Mouse (Mus musculus) ZHBTc4 (cell line): Measurements from ENCODE around the gene Mrpl41.
"Not testable (repeated sequence)": the region's sequence is repeated elsewhere in the genome, so short reads cannot be mapped to it uniquely, and the experiment has no call there.

Experiments used
- DNase-seq: peaks from one replicate; pipeline ENCODE4 v3.0.0-alpha.2; 2011; ENCODE audit warnings: low read depth, low spot score

Mrpl41 gene

DNA sequence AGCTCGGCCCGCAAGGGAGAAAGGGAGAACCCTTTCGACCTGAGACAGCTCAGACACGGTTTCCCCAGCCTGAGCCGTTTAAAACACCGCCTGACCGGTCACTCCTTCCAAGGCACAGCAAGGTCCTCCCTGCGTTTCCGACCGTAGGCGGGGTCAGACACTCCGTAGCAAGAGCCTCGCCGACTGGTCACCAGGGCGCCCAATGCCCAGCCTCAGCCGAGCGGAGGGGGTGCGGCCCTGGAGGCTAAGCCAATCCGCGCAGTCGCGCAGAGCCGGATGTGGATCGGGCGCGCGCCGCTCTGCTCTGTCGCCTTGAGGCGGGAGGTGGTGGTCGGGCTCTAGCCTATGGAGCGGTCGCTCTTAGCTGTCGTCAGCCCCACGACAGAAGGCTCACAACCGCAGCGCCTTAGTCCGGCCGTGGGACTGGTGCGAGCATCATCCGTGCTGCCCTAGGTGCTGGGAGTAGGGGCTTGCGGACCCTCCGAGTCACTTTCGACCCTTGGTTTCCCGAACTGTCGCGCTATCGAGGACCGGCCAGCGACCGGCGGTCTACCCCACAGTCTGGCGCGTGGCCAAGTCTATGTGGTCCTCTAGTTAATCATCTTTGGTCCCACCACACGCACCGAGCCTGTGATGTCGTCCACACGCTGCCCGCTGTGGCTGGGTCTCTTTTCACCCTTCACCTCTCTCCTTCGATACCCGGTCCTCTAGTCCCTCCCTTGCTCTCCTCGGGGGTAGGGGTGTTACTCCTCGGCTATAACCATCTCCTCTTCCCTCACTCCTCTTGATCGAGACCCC is at the start of gene Mrpl41:
Gene Mrpl41 (minus strand): TSS at position 193 of the 798 bp plus-strand sequence.
- peak; percentile 98 for DNase-seq

DNA sequence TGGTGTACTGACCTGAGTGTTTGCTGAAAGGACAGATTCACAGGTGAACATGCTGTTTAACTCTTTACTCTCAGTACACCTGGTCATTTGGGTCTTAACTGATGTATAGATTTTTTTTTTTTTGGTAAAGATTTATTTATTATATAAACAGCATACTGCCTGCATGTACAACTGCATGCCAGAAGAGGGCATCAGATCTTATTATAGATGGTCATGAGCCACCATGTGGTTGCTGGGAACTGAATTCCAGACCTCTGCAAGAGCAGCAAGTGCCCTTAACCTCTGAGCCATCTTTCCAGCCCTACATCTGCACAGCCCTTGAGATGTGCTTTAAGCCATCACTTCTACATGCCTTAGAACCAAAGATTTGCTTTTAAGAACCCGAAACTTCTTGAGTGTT is 47.8 kb upstream of the Mrpl41 start:
- DNase-seq: peak; percentile 48

DNA sequence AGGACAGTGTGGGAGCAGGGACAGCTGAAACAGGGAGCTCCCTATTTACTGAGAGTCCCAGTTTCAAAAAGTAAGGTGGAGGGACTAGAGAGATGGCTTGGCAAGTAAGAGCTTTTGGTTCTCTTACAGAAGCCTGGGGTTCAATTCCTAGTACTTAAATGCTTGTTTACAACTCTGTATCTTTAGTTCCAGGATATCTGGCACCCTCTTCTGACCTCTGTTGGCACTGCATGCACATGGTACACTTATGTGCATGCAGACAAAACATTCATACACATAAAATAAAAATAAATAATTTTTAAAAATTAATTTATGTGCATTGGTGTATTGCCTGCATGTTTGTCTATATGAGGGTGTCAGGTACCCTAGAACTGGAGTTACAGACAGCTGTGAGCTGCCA is 33.4 kb upstream of the Mrpl41 start:
- no peak for DNase-seq

DNA sequence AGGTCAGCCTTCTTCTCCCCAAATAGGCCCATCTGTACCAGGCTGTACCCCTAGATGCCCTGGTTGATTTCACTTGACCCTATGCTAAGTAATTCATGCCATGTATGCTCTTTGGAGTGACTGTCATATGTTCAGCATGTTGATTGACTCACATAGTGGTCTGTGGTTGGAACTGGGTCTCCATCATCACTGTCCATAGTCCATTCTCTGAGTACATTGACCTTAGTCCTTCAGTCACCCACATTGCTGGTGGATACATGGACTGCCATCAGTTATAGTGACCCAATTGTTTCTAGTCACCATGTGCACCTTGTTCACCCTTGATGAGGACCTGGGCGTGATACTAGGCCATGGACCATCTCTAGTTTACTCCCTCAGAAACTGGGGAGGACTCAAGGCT is 31.9 kb upstream of the Mrpl41 start:
- DNase-seq: no peak

DNA sequence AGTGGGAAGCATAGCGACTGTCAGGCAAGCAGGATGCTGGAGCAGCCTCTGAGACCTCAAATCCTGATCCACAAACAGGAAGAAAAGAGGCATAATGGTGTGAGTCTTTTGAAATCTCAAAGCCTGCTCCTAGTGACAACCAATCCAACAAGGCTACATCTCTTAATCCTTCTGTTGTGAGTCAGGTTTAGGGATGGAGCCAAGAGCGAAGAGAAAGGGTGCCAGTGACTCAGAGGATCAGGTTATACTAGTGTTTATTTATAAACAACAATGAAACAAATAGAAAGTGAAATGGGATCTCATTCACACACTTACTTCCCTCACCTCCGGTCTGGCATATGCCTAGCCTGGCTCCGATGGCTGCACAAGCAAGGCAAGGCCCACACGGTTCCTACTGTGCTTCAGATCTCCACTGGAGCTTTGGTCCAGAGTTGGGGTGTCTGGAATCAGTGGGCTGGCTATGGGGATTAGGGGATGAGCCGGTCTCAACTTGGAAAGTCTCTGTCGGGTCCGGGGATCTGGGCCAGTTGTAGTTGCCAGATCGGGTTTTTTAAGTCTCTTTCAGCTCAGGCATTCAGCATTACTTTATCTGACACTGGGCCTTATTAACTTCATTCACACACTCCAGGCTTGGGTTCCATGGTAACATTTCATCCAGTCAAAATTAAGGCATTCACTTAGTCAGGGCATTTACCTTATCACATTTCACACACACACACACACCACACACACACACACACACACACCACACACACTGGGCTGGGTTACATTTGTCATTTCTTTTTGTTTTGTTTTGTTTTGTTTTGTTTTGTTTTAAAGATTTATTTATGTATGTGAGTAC is 29.3 kb upstream of the Mrpl41 start:
- no peak for DNase-seq

DNA sequence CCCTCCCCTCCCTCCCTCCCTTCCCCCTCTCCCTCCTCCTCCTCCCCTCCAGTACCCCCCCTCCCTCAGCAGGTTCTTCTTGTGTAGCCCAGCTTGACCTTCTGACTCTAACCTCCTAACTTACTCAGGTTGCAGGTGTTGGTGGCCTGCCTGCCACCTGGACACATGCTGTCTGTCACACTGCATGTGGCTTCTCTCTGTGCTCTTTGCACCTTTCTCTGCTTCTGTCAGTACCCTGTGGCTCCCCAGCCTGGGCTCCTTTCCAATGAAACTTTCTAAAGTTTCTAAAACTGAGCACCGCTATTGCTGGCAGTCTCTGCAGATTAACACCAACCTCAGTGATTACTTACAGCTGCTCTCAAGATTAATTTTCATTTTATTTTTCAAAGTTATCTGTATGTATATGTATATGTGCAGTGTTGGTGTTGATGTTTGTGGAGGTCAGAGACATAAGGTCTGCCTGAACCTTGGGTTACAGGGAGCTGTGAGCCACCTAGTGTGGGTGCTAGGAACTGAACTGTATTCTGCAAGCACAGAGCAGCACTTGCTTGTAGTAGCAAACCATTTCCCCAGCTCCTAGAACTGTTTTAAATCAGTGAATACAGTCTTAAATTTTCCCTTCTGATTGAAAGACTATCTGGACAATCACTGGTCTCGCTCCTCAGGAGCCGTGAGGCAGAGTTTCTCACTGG is 25.8 kb upstream of the Mrpl41 start:
- peak; percentile 56 for DNase-seq

DNA sequence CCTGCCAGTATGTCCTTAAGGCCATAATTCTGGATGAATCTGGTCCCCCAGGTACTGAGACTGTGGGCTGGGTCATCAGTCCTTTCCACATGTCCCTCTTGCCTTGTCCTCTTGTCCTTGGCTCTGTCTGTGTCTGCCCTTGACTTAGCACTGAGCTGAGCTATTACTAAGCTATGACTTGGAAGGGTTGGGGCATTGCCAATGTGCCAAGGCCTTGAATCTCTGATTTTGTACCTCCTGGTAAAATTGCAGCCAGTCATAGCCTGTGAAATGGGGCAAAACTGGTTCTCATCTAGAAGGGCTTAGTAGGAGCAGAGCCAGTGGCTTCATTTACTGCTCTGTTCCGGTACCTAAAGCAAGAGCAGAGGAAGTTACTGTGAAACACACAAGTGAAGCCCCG is 21.6 kb upstream of the Mrpl41 start:
- DNase-seq: no peak

DNA sequence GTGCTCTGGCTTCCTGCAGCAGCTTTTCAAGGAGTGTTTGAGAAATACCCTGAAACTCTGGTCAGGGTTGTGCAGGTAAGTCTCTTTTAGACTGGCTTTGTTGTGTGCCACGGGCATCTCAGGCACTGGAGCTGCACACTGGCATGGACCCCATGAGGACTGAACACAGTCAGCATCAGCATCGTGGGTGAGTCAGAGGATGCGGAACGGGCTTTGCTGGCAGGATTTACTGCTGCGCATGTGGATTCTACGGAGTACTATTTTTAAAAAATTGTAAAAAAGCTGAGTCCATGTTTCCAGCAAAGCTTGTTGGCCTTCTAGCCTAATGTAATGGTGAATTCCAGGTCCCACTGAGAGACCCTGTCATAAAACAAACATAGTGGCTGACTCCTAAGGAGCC is 20.4 kb upstream of the Mrpl41 start:
- no peak for DNase-seq

DNA sequence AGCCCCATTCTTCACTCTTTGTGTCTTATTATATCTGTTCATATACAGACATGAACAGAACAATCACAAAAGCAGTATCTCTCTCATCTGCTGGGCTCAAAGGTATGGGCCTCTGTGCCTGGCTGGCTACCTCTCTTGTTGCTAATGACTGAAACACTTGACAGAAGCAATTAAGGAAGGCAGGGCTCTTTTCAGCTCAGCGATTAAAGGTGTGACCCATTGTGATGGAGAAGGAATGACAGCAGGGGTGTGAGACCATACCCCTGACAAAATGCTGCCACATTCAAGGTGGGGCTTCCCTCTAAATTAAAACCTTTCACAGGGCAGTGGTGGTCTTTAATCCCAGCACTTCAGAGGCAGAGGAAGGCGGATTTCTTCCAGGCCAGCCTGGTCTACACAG is 12.9 kb upstream of the Mrpl41 start:
- DNase-seq: no peak

DNA sequence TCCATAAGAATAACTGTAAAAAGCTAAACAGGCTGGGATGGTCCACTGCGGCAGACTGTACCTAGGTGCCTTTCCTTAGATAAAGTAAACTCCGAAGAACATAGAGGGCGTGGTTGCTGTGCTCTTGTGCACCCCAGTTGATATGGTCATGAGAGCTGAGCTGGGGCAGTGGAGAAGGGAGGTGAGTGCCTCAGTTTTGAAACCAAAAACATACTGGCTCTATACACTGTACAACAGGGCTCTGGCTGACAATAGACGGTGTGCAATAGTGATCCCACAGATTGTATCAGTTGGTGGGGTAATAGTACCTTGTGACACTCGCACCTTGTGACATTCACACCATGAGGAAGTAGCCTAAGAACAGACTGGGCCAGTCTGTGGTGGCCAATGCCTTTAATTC is 2.1 kb upstream of the Mrpl41 start:
- no peak for DNase-seq

DNA sequence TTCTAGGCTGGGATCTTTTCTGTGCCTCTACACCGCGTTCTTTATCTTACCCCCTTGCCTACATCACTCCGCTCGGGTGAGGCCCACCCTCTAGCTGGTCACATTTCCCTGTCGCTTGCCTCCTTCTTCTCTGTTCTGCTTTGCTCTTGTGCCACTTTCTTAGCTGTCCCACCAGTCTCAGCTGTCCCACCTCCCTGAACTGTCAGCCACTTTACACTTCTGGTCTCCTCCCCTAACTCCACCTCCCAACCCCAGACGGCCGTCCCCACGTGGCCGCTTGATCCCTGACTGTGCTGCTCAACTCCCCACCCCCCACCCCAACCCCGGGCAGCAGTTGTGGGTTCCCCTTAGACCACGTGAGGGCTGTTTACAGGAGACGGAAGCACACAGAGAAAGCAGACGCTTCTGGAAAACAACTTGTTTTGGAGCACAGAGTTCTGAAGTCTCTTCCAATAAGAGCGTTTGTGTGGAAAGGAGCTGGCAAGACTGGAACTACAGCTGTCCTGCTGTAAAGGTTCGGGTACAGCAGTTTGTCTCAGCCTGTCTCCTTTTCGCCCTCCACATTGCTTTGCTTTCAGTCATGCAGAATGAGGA is 903 bp upstream of the Mrpl41 start, which contains the start of gene Pnpla7:
Gene Pnpla7 (plus strand): TSS at position 330 of the 594 bp plus-strand sequence.
- DNase-seq: peak; percentile 83

DNA sequence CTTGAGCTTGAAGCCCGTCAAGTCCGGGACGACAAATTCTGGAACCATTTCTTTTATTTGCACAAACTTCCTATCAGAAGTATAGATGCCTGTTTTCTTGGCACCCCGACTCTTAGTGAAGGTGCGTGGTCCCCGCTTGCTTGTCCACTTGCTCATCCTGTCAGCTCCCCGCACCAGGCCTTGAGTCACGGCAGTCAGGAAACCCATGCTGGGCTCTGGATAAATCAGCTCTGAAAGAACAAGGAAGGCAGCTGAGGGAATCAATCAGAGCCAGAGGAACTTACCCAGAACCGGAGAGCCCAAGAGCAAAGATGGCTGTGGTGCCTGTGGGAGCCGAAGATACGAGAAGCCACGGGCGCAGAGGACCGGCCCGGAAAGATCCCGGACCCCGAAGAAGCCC is 446 bp downstream of the Mrpl41 start:
- not testable (repeated sequence) for DNase-seq

DNA sequence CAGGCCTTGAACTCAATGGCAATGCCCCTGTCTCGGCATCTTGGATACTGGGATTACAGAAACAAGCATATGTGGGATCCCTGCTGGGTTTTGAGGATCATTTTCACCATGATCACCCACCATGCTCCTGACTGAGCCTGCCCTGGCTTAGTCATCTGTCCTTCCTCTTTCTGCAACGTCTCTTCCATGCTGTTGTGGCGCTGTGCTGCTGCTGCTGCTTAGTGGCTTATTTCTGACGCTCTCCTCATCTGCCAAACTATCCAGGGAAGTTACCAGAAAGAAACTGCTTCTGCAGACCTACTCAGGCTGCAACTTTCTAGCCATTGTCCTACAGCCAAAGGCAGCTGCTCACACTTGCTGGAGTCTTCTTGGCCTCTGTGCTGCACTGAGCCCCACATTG is 4.5 kb downstream of the Mrpl41 start:
- no peak for DNase-seq

DNA sequence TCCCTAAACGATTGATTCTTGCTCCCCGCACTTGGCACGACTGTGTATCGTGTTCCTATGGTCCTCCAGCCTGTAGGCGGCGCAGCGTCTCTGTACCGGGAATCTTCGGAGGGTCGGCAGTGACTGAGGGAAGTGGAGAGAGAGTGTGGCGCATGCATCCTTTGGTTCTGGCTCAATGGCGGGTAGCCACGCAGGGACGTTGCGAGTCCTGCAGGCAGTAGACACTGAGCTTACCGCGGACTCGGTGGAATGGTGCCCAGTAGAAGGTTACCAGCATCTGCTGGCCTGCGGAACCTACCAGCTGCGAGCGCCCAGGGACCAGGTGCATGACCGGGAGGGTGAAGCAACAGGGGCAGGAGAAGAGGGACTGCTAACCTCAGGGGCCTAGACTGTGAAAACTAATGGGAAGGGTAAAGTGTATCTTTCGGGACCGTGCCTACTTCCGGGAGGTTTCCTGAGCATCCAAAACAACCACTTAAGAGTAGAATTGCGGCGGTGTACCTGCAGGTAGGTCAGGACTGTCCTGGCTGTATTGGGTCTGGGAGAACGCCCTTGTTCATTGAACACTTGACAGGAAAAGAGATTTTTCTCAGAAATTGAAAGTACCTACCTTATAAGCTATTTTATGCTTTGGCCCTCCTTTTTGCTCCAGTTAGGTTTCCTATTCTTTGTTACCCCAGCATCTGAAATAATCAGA is 12.4 kb downstream of the Mrpl41 start, which contains the start of gene Dph7:
Gene Dph7 (plus strand): TSS at position 97 of the 697 bp plus-strand sequence.
- DNase-seq: peak; percentile 91

DNA sequence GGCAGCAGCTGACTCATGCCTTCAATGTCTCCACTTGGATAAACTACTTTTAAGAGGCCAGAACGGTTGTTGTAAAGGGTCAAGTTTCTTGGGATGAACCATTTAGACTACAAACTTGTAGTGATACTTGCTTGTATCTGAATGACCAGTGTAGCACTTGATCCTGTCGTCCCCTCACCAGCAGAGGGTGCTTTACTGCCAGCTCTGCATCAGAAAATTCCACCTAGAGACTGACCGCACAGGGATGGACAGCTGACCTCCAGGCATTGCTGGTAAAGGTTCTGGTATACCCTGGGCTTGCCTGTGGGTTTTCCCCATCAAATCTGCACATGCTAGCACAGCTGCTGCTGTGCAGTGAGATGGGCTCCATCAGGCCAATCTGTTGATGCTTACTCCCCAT is 14.0 kb downstream of the Mrpl41 start:
- no peak for DNase-seq

DNA sequence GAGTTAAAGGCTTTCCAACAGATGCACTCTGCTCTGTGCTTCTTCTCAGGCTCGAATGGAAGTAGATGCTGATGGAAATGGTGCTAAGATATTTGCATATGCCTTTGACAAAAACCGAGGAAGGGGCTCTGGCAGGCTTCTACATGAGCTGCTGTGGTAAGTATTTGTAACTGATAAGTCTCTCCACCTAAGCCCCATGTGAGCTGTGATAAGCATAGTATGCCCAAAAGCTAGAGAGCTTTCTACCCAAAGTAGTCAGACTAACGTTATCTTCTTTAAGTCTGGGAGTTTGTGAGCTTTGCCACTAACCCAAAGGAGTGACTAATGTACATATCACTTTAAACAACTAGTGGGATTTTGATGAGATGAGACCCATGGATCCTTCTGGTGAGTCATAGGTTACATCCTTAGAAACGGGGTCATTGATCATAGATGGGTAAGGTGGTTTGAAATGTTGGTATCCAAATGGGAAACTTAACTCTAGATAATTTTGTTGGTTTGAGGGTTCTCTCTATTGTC is 22.3 kb downstream of the Mrpl41 start:
- DNase-seq: no peak

DNA sequence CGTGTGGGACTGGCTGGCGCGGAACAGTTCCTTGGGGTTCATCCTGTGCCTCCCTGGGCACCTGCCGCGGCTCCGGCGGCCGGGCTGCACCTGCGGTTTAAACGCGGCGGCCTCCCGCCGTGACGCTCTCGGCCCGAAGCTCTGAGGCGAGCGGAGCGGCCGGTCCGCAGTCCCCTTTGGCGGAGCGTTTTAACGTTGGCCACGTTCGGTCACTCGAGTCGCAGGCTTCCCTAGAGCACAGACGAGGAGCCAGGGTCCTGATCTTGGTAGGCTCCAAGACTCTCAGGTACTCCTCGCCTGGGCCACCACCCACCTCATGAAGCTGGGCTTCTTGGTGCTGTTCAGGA is 24.7 kb downstream of the Mrpl41 start:
- DNase-seq: peak; percentile 56

DNA sequence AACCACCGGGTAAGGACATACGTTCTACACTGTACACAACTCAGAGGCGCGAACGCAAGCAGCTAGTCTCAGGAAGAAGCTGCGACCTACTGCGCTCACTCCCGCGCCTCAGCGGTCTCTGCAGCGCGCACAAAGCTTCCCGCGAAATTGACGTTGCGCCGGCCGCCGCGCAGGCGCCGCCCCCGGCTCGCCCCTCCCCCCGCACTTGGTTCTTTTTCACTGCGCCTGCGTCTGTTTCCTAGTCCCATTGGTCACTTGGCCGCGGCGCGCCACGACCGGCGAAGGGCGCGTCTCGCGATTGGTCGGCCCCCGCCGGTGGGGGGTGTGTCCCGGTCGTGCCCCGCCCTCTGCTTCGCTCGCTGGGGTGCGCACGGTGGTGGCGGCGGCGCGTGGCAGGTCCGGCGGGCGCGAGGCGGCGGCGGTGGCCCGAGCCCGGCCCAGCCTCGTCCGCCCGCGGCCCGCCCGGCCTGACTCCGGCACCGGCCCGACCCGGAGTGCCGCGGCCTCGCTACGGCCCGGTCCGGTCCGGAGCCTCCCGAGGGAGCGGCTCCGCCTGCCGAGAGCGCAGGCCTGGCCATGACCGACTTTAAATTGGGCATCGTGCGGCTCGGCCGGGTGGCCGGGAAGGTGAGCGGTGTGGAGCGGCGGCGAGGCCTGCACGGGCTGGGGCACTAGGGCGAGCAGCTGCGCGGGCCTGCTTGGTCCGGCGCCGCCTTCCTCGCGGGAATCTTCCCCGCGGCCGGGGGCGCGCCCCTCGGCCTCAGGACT is 25.3 kb downstream of the Mrpl41 start, which contains the start of gene Zmynd19:
Gene Zmynd19 (plus strand): TSS at position 372 of the 768 bp plus-strand sequence.
- DNase-seq: peak; percentile 99

DNA sequence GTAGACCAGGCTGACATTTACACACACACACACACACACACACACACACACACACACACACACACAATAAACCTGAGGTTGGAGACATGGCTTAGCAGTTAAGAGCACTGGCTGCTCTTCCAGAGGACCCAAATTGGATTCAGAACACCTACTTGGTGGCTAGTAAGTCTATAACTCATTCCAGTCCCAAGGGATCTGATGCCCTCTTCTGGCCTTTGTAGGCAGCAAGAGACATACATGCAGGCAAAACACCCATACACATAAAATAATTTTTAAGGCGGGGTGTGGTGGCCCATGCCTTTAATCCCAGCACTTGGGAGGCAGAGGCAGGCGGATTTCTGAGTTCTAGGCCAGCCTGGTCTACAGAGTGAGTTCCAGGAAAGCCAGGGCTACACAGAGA is 30.6 kb downstream of the Mrpl41 start:
- peak; percentile 61 for DNase-seq

DNA sequence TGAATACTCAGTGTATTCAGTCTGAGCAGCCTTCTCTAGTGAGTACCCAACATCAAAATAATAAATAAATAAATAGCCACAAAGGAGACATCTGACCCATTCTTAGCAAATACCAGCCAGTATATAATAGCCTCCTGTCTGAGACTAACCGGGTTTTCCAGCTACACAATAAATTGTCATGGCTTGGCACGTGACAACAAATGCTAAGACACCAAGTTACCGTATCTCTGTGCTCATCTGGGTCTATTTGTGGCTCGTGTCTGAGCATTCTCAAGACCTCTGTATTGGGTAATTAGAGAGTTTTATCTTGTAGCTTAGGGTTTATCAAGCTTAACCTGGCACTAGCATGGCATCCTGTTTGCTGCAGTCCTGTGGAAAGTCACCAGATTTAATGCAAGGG is 32.8 kb downstream of the Mrpl41 start:
- DNase-seq: no peak
